Mouse (Mus musculus) E14TG2a.4 (cell line): ENCODE results near the gene Wdfy3.
"Not testable (repeated sequence)": the region's sequence is repeated elsewhere in the genome, so short reads cannot be mapped to it uniquely, and the experiment has no call there.

ENCODE experiments used
- H3K27me3 ChIP-seq: 2 replicates; pipeline ENCODE4 v1.6.1; 2014; ENCODE audit warnings: low read length, control low read depth; ENCODE audit not compliant: insufficient read depth
- H3K36me3 ChIP-seq: 2 replicates; pipeline ENCODE4 v1.6.1; 2014; ENCODE audit warnings: low read length, control low read depth; ENCODE audit not compliant: insufficient read depth
- H3K4me1 ChIP-seq: replicated peaks from 2 replicates; pipeline ENCODE4 v1.6.1; 2014; ENCODE audit warnings: low read depth, low read length, control low read depth
- H3K4me3 ChIP-seq: replicated peaks from 2 replicates; pipeline ENCODE4 v1.5.1; 2014; ENCODE audit warnings: mild to moderate bottlenecking, low read length
- H3K9me3 ChIP-seq: 2 replicates; pipeline ENCODE4 v1.6.1; 2014; ENCODE audit warnings: low read length, control low read depth
- CTCF ChIP-seq: conservative IDR thresholded peaks from 2 replicates; pipeline ENCODE4 v1.5.1; 2014; ENCODE audit warnings: low read length
- NANOG ChIP-seq: IDR thresholded peaks from 2 replicates; pipeline ENCODE4 v1.6.1; 2014; ENCODE audit warnings: borderline replicate concordance, low read length, mixed read lengths
- POU5F1 ChIP-seq: IDR thresholded peaks from 2 replicates; pipeline ENCODE4 v1.6.1; 2014; ENCODE audit warnings: low read length, borderline replicate concordance

The Wdfy3 gene

DNA sequence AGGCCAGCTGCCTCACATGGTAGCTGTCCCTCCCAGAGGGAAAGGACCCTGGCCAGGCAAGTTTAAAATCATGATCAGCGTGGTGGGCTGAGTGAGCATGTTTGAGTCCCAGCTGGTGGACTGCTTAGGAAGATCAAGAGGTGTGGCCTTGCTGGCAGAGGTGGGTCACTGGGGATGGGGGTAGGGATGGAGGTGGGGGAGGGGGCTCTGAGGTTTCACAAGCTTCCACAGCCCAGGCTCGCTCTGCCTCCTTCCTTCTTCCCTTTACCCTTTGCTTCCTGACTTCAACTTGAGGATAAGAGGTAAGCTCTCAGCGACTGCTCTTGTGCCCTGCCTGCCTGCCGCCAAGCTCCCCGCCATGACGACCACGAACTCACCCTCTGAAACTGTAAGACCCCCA is 222.4 kb downstream of the Wdfy3 start:
- Histone ChIP-seq H3K4me1 (peaks cover 98% of the 10 kb centered on the region), H3K36me3 (peaks cover 85% of the 10 kb centered on the region), H3K27me3 (no peaks in the 10 kb centered on the region), H3K9me3 (no peaks in the 10 kb centered on the region), H3K4me3 (peak overlapping the region; percentile 45)
- TF ChIP-seq POU5F1: no peak
- TF ChIP-seq CTCF: no peak
- no peak for TF ChIP-seq NANOG

DNA sequence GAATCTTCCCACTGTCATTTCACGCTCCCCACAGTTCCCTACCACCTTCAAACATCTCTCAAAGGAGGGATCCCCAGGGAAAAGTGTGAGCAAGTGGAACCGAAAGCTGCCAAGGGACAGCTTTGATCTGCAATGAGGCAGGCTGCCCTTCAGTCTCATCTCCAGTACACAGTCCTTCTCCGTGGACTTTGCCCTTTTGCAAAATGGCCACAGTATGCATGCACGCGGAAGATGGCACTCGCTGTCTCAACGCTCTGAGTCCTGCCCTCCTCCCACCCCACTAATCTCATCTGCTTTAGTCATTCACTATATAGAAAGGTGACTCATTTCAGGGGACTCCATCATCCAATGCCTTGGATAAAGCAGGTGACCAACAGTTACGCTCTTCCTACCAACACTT is 223.8 kb downstream of the Wdfy3 start:
- Histone ChIP-seq H3K4me1 (peaks cover 98% of the 10 kb centered on the region), H3K36me3 (peaks cover 93% of the 10 kb centered on the region), H3K27me3 (no peaks in the 10 kb centered on the region), H3K9me3 (no peaks in the 10 kb centered on the region), H3K4me3 (0 out of 2 replicates have a peak overlapping the region, but pooled peaks have one; percentile 45)
- no peak for TF ChIP-seq POU5F1
- TF ChIP-seq NANOG: no peak
- TF ChIP-seq CTCF: no peak

DNA sequence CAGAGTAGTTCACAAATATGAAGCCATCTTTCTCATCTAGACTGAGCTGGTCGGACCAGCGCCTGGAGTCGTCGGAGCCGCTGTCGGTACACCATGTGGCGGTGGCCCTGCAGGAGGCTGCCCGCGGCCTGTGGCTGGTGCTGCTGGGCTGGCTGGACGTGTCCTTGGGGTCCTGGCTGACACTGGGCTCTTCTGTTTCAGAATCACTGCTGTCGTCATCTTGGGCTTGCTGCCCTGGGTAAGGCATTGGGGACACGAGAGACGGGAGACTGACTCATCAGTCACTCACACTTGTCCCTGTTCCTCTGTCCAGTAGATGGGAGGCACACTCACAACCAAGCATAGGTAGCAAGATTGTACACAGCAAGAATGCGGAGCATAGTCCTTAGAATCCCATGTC is 224.7 kb downstream of the Wdfy3 start:
- Histone ChIP-seq H3K36me3 (peaks cover 95% of the 10 kb centered on the region), H3K4me1 (peaks cover 98% of the 10 kb centered on the region), H3K4me3 (peak overlapping the region; percentile 53), H3K9me3 (peaks cover 9% of the 10 kb centered on the region), H3K27me3 (no peaks in the 10 kb centered on the region)
- TF ChIP-seq POU5F1: no peak
- no peak for TF ChIP-seq CTCF
- TF ChIP-seq NANOG: no peak

DNA sequence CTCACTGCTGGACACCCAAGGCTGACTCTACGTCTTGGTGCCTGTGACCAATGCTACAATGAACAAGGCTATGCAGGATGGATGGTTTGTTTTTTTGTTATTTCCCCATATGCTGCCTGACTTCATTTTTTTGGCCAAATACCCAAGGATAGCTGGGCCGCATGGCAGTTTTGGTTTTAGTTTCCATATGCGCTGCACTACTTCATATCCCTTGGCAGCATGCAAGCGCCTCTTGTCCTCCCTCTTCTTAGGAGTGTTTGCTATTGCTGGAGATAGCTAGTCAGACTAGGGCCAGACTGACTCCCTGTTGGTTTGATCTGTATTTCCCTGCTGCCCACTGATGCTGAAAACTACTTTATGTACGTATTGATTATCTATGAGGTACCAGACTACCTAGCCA is 229.2 kb downstream of the Wdfy3 start:
- TF ChIP-seq POU5F1 (no peak), CTCF (no peak), NANOG (no peak)
- Histone ChIP-seq H3K36me3 (peaks cover 83% of the 10 kb centered on the region), H3K4me3 (peak overlapping the region; percentile 32; the same call in 1 of the 2 replicates), H3K9me3 (peaks cover 32% of the 10 kb centered on the region), H3K4me1 (peaks cover 68% of the 10 kb centered on the region), H3K27me3 (no peaks in the 10 kb centered on the region)

DNA sequence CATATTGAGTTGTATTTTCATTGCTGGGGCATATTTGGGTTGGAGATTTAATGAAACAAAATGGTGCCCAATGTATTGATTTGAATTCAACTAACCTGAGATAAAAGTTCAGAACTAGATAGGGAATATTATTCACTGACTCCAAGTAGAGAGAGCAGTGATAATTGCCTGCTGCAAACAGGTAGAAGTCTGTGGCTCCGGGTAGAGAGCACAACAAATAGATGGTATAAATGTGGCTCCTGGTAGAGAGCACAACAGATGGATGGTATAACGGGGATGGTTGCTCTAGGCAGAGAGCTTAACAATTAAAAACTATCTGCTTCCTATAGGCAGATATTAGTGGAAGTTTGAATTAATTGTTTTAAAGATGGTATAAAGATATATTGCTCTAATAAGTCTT is 232.1 kb downstream of the Wdfy3 start:
- not testable (repeated sequence) for H3K4me3 ChIP-seq, H3K27me3 ChIP-seq
- peaks cover 32% of the 10 kb centered on the region for H3K9me3 ChIP-seq
- H3K4me1 ChIP-seq: peaks cover 60% of the 10 kb centered on the region
- peaks cover 69% of the 10 kb centered on the region for H3K36me3 ChIP-seq

DNA sequence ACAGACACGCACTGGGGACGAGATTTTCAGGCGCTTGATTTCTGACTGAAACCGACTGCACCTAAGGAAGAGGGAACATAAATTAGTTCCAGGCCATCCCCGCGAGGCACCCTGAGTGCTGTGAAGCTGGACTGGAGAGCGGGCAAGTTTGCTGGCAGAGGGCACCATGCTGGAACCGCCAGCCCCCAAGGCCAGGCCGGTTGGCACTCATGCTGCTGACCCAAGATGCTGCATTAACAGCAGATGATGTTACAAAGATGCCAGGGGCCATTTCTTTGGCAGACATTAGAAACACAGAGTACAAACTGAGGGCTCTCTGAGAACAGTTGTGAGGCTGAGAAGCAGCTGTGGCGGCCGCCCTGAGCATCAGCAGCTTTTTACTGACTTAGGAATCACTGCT is 233.5 kb downstream of the Wdfy3 start:
- TF ChIP-seq CTCF (no peak), NANOG (no peak), POU5F1 (no peak)
- Histone ChIP-seq H3K9me3 (peaks cover 34% of the 10 kb centered on the region), H3K4me1 (peaks cover 49% of the 10 kb centered on the region), H3K36me3 (peaks cover 60% of the 10 kb centered on the region), H3K4me3 (peak overlapping the region; percentile 43), H3K27me3 (no peaks in the 10 kb centered on the region)

DNA sequence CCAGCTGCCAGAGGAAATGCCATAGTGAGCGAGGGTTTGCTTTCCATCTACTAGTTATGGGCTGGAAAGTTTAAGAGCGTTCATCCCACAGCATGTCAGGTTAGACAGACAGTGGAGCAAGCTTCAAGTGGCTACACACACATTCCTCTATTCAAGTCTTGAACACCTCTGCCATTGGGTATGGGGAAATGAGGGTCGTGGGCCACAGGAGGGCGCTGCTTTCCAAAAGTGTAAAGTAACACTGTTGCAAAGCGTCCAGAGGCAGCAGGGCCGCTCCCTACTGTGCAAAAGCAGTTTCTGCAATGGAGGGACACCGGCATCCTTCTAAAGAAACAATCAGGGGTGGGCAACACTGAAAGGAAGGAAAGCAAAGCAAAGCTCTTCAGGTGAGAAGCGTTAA is 235.8 kb downstream of the Wdfy3 start:
- Histone ChIP-seq H3K4me3 (no peak overlapping the region), H3K36me3 (peaks cover 38% of the 10 kb centered on the region), H3K9me3 (peaks cover 17% of the 10 kb centered on the region), H3K4me1 (peaks cover 58% of the 10 kb centered on the region), H3K27me3 (no peaks in the 10 kb centered on the region)
- TF ChIP-seq POU5F1: no peak
- peak; percentile 57 for TF ChIP-seq CTCF

DNA sequence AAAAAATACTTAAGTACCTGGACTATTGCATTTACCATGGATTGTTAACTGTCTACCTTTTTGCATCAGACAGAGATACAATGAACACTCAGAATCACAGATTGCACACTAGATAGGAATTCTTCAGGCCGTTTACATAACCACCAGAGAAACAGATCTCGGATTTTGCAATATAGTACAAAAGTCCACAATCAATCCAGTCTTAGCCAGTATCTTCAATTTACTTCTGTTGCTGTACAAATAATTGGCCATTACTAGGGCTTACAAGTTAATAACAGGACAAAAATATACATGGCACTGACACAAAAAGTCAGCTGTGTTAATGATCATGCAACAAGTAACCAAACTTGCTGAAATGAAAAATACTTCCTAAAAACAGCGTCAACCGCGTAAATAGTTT is 236.7 kb downstream of the Wdfy3 start:
- no peak for TF ChIP-seq POU5F1
- TF ChIP-seq CTCF: no peak
- no peak for TF ChIP-seq NANOG
- H3K9me3 ChIP-seq: peaks cover 9% of the 10 kb centered on the region
- H3K27me3 ChIP-seq: no peaks in the 10 kb centered on the region
- H3K36me3 ChIP-seq: peaks cover 31% of the 10 kb centered on the region
- peaks cover 66% of the 10 kb centered on the region for H3K4me1 ChIP-seq
- no peak overlapping the region for H3K4me3 ChIP-seq

DNA sequence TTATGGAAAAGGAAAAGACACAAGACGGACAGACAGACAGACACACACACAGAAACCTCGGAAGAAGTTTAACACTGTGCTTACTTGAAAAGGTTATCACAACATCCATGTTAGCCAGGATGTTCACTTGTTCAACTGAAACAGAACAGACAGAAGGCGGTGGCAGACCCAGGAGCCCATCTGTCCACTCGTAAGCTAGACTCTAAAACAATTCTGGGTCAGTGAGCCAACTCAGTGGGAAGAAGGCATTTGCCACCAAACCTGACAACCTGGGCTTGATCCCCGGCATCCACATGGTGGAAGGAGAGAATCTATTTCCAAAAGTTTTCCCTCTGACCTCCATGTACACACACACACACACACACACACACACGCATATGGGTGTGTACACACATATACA is 237.7 kb downstream of the Wdfy3 start:
- Histone ChIP-seq H3K4me1 (peaks cover 75% of the 10 kb centered on the region), H3K27me3 (no peaks in the 10 kb centered on the region), H3K9me3 (0 out of 2 replicates have a peak, but pooled peaks cover 3% of the 10 kb centered on the region), H3K36me3 (peaks cover 26% of the 10 kb centered on the region), H3K4me3 (no peak overlapping the region)
- no peak for TF ChIP-seq CTCF
- TF ChIP-seq NANOG: no peak
- TF ChIP-seq POU5F1: no peak
